Mouse (Mus musculus): ENCODE data around the gene Ufsp1. TPM values are rescaled to one million over a fixed set of nuclear protein-coding genes. Genes with fewer than 3 reads are reported as not detected.

The Ufsp1 gene
- polyA plus RNA-seq, 1 experiment from 2014 or later = 7.2 TPM

GRCm38 (mm10) chr5:137287953-137288743 lies 6.3 kb upstream of the Ufsp1 start:
- peak; percentile 19; the same call in 1 of the 2 replicates for ATAC-seq
- H3K4me1 ChIP-seq = peaks cover 30% of the 10 kb centered on the region
- peak overlapping the region; percentile 49 for H3K4me3 ChIP-seq
- H3K4me2 ChIP-seq = peak overlapping the region; percentile 94
- H3K27me3 ChIP-seq = peaks cover 56% of the 10 kb centered on the region
- H3K9me3 ChIP-seq (replicated peaks) = no peaks in the 10 kb centered on the region
- no peak overlapping the region; the same call in 1 of the 2 replicates for H3K27ac ChIP-seq
- peak overlapping the region; percentile 66 for H3K9ac ChIP-seq
- H3K36me3 ChIP-seq (ENCODE audit: poor library complexity, severe bottlenecking) = no peaks in the 10 kb centered on the region
- under 1% methylated on average over 41 of the region's 65 CpGs for WGBS

GRCm38 (mm10) chr5:137288999-137289470 lies 5.4 kb upstream of the Ufsp1 start:
- peaks cover 34% of the 10 kb centered on the region for H3K4me1 ChIP-seq

GRCm38 (mm10) chr5:137289591-137290365 lies 4.7 kb upstream of the Ufsp1 start:
- peaks cover 56% of the 10 kb centered on the region for H3K27me3 ChIP-seq
- H3K4me3 ChIP-seq = peak overlapping the region; percentile 49; the same call in 1 of the 2 replicates
- 0 out of 2 replicates have a peak overlapping the region, but pooled peaks have one; percentile 40 for H3K9ac ChIP-seq
- H3K9me3 ChIP-seq (replicated peaks) = no peaks in the 10 kb centered on the region
- H3K4me2 ChIP-seq = peak overlapping the region; percentile 94
- no peak for ATAC-seq
- 0 out of 2 replicates have a peak, but pooled peaks cover 1% of the 10 kb centered on the region for H3K36me3 ChIP-seq (ENCODE audit: poor library complexity, severe bottlenecking)
- no peak overlapping the region for H3K27ac ChIP-seq
- peaks cover 37% of the 10 kb centered on the region for H3K4me1 ChIP-seq
- 53% methylated on average over 13 of the region's 13 CpGs for WGBS

More at GRCm38 (mm10) chr5:137288999-137289470, 5.4 kb upstream of the Ufsp1 start:
- WGBS = 5% methylated on average over 25 of the region's 25 CpGs
- Histone ChIP-seq H3K36me3 (ENCODE audit: poor library complexity, severe bottlenecking) (no peaks in the 10 kb centered on the region), H3K27me3 (peaks cover 56% of the 10 kb centered on the region), H3K9me3 (replicated peaks) (no peaks in the 10 kb centered on the region), H3K27ac (no peak overlapping the region), H3K4me3 (peak overlapping the region; percentile 49), H3K4me2 (peak overlapping the region; percentile 94), H3K9ac (0 out of 2 replicates have a peak overlapping the region, but pooled peaks have one; percentile 40)
- ATAC-seq = no peak

GRCm38 (mm10) chr5:137290677-137291076 lies 3.8 kb upstream of the Ufsp1 start:
- Histone ChIP-seq H3K4me2 (no peak overlapping the region), H3K4me3 (no peak overlapping the region), H3K27me3 (peaks cover 56% of the 10 kb centered on the region), H3K36me3 (ENCODE audit: poor library complexity, severe bottlenecking) (peaks cover 10% of the 10 kb centered on the region), H3K27ac (no peak overlapping the region), H3K9ac (0 out of 2 replicates have a peak overlapping the region, but pooled peaks have one; percentile 22), H3K4me1 (peaks cover 44% of the 10 kb centered on the region), H3K9me3 (replicated peaks) (no peaks in the 10 kb centered on the region)
- ATAC-seq = no peak
- 23% methylated on average over 15 of the region's 15 CpGs for WGBS

GRCm38 (mm10) chr5:137291381-137291926 lies 3.0 kb upstream of the Ufsp1 start:
- Histone ChIP-seq H3K9me3 (replicated peaks) (no peaks in the 10 kb centered on the region), H3K4me1 (peaks cover 44% of the 10 kb centered on the region), H3K4me2 (no peak overlapping the region), H3K36me3 (ENCODE audit: poor library complexity, severe bottlenecking) (peaks cover 18% of the 10 kb centered on the region), H3K27ac (no peak overlapping the region), H3K9ac (no peak overlapping the region), H3K4me3 (no peak overlapping the region), H3K27me3 (peaks cover 52% of the 10 kb centered on the region)
- no peak for ATAC-seq
- WGBS = 80% methylated on average over 15 of the region's 15 CpGs

GRCm38 (mm10) chr5:137293282-137293681 lies 1.1 kb upstream of the Ufsp1 start:
- 3% methylated on average over 15 of the region's 15 CpGs for WGBS
- H3K9ac ChIP-seq = peak overlapping the region; percentile 79
- H3K9me3 ChIP-seq (replicated peaks) = no peaks in the 10 kb centered on the region
- ATAC-seq = peak; percentile 15; the same call in 1 of the 2 replicates
- peak overlapping the region; percentile 79 for H3K27ac ChIP-seq
- H3K4me3 ChIP-seq = peak overlapping the region; percentile 58
- peaks cover 39% of the 10 kb centered on the region for H3K27me3 ChIP-seq
- H3K4me1 ChIP-seq = peaks cover 29% of the 10 kb centered on the region
- peaks cover 37% of the 10 kb centered on the region for H3K36me3 ChIP-seq (ENCODE audit: poor library complexity, severe bottlenecking)
- peak overlapping the region; percentile 99 for H3K4me2 ChIP-seq

GRCm38 (mm10) chr5:137294744-137295093 lies 290 bp downstream of the Ufsp1 start:
- peaks cover 20% of the 10 kb centered on the region for H3K4me1 ChIP-seq
- H3K4me3 ChIP-seq = peak overlapping the region; percentile 58
- H3K4me2 ChIP-seq = peak overlapping the region; percentile 99
- H3K27me3 ChIP-seq = peaks cover 26% of the 10 kb centered on the region
- H3K9ac ChIP-seq = peak overlapping the region; percentile 79
- peak overlapping the region; percentile 79 for H3K27ac ChIP-seq
- ATAC-seq = peak; percentile 61
- 8% methylated on average over 18 of the region's 18 CpGs for WGBS
- H3K36me3 ChIP-seq (ENCODE audit: poor library complexity, severe bottlenecking) = peaks cover 51% of the 10 kb centered on the region
- no peaks in the 10 kb centered on the region for H3K9me3 ChIP-seq (replicated peaks)

- H3K9me3 ChIP-seq (replicated peaks) = no peaks in the 10 kb centered on the region
- H3K4me1 ChIP-seq = peaks cover 20% of the 10 kb centered on the region
- peak overlapping the region; percentile 79 for H3K9ac ChIP-seq
- ATAC-seq = no peak
- H3K27ac ChIP-seq = peak overlapping the region; percentile 79; the same call in 1 of the 2 replicates
- H3K4me3 ChIP-seq = peak overlapping the region; percentile 58
- H3K27me3 ChIP-seq = peaks cover 21% of the 10 kb centered on the region
- WGBS = 83% methylated on average over 9 of the region's 9 CpGs
- H3K36me3 ChIP-seq (ENCODE audit: poor library complexity, severe bottlenecking) = peaks cover 57% of the 10 kb centered on the region
- peak overlapping the region; percentile 99 for H3K4me2 ChIP-seq
Measured at GRCm38 (mm10) chr5:137295296-137295695, 867 bp downstream of the Ufsp1 start.

- 92% methylated on average over 15 of the region's 15 CpGs for WGBS
- Histone ChIP-seq H3K9ac (no peak overlapping the region), H3K36me3 (ENCODE audit: poor library complexity, severe bottlenecking) (peaks cover 61% of the 10 kb centered on the region), H3K4me2 (no peak overlapping the region), H3K4me3 (no peak overlapping the region), H3K27me3 (peaks cover 16% of the 10 kb centered on the region), H3K4me1 (peaks cover 20% of the 10 kb centered on the region), H3K9me3 (replicated peaks) (no peaks in the 10 kb centered on the region), H3K27ac (no peak overlapping the region)
- ATAC-seq = no peak
Measured at GRCm38 (mm10) chr5:137295712-137296111, 1.3 kb downstream of the Ufsp1 start.

- Histone ChIP-seq H3K9ac (no peak overlapping the region), H3K36me3 (ENCODE audit: poor library complexity, severe bottlenecking) (peaks cover 75% of the 10 kb centered on the region), H3K27ac (no peak overlapping the region), H3K4me3 (no peak overlapping the region), H3K27me3 (peaks cover 5% of the 10 kb centered on the region; the same call in 1 of the 2 replicates), H3K9me3 (replicated peaks) (no peaks in the 10 kb centered on the region), H3K4me1 (peaks cover 25% of the 10 kb centered on the region), H3K4me2 (no peak overlapping the region)
- ATAC-seq = no peak
- 89% methylated on average over 14 of the region's 14 CpGs for WGBS
Measured at GRCm38 (mm10) chr5:137297126-137297525, 2.7 kb downstream of the Ufsp1 start.

GRCm38 (mm10) chr5:137299240-137299639 lies 4.8 kb downstream of the Ufsp1 start:
- Histone ChIP-seq H3K4me2 (no peak overlapping the region), H3K4me1 (peaks cover 26% of the 10 kb centered on the region), H3K9ac (no peak overlapping the region), H3K27ac (no peak overlapping the region), H3K27me3 (no peaks in the 10 kb centered on the region), H3K36me3 (ENCODE audit: poor library complexity, severe bottlenecking) (peaks cover 96% of the 10 kb centered on the region), H3K9me3 (replicated peaks) (no peaks in the 10 kb centered on the region), H3K4me3 (no peak overlapping the region)
- ATAC-seq = no peak
- 92% methylated on average over 7 of the region's 7 CpGs for WGBS
